Mouse (Mus musculus): ENCODE data around the gene Ric8b.

Ric8b gene

DNA sequence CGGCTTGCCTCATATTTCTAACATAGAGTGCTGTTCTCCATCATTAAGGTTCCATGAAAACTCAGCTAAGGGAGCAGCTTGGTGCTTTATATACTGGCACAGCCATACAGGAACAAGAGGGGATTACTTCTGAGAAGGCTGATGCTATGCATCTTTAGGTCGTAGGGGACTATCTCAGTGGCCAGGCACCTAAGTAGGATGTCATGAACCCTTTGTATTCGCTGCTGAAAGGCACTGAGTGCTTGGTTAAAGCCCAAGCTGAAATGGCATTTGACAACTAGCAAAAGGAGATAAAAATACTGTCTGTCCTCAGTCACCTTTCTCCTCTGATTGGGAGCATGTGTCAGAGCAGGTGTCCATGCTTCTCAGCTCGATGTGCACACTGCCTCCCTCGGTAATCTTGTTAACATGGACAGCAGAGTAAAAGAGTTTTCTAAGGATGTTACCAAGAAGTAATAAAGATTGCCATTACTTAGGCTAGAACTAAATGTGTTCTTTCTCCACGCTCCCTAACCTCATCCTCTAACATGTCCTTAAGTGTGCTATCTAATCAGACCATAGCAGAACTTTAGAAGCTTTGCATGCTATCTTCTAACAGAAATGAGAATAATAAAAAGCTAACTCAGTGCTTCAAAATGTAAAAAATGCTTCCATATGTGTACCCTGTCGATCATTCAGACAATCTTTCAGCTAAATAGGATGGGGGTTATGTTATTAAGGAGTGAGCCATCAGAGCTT, 89.3 kb downstream of the Ric8b start:
- no peak for DNase-seq (ENCODE audit: low spot score in 2 of 2)

- DNase-seq (ENCODE audit: low spot score in 2 of 2): no peak
These were observed 90.7 kb downstream of the Ric8b start for GRCm38 (mm10) chr10:85007861-85008840.

- no peak for DNase-seq (ENCODE audit: low spot score in 2 of 2)
These were observed 93.7 kb downstream of the Ric8b start for GRCm38 (mm10) chr10:85011066-85011465.

- no peak for DNase-seq (ENCODE audit: low spot score in 2 of 2)
These were observed 96.0 kb downstream of the Ric8b start for GRCm38 (mm10) chr10:85013464-85013863.

DNA sequence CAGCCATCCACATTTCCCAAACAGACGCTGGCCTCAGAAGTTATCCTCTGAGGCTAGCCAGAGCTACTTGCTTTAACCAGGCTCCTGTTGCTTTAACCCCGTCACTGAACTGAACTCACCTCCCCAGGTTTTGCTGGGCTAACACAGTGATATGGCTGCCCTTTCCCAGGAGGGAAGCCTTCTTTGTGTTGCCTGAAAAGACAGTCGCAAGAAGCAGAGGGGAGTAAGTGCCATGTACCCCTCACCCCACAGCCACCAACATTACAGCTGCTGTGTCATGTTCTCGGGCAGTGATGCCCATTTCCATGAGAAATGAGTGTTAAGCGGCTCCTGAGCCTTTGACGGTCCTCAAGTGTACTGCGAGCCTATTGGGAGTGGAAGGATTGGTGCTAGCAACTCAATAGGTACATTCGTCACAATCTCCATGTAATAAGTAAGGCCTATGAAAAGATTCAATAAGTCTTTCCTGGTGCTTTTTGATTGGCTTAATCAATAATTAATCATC, 96.6 kb downstream of the Ric8b start:
- no peak for DNase-seq (ENCODE audit: low spot score in 2 of 2)

GRCm38 (mm10) chr10:85014456-85014976, 97.1 kb downstream of the Ric8b start:
- no peak for DNase-seq (ENCODE audit: low spot score in 2 of 2)

DNA sequence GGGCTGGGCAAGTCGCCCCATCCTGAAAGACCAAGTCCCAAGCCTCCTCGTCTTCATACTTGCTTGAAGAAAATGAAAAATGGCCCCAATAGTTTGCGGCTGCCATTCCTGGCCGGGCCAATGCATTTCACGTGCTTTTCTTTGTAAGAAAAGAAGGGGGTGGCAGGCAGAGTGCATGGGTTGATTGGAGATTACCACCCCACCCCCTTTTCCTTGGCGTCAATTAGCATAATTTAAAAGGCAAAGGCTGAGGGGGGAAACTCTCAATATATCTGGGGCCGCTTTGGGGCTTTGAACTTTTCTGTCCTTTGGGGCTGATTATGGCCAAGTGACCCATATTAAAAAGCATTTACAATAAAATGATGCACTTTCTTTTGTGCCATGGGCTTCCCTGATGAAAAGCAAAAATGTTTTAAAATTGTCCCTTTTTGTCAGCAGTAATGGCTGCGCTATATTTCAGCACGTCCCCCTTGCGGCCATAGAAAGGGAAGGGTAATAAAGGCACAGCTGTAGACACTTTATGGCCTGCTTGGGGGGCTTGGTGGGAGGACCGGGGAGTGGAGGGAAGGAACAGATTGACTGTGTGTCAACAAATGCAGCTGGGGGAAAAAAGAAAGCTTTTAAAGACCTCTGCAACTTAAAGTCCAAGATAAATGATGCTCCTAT, 105.4 kb downstream of the Ric8b start:
- DNase-seq (ENCODE audit: low spot score in 2 of 2): no peak

GRCm38 (mm10) chr10:85023313-85023666, 105.9 kb downstream of the Ric8b start:
- no peak for DNase-seq (ENCODE audit: low spot score in 2 of 2)

DNA sequence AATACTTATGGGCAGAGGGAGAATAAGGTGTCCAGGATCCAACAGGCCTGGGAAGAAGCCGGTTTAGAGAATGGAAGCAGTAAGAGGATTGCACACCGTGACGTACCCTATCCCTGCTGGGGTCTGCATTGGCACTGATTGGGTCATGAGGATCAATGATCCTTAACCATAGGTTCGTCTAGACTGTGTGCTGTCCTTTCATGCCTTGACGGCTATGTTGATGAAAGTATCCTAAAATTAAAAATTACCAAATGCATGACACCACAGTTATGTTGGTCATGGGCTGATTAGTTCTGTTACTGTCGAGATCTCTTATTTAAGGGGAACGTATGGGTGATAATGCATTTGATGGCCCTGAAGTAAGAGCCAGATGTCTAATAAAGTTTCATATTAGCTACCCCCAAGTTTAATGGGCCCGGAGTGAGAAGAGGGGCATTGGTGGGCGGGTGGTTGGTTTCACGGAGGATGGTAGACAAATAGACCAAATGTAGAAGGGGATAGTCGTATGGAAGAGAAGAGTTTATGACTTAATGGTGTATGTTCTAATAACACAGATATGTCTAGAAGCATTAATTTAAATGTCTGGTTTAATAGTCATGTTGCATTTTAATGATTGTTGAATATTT, 108.5 kb downstream of the Ric8b start:
- DNase-seq (ENCODE audit: low spot score in 2 of 2): no peak

DNA sequence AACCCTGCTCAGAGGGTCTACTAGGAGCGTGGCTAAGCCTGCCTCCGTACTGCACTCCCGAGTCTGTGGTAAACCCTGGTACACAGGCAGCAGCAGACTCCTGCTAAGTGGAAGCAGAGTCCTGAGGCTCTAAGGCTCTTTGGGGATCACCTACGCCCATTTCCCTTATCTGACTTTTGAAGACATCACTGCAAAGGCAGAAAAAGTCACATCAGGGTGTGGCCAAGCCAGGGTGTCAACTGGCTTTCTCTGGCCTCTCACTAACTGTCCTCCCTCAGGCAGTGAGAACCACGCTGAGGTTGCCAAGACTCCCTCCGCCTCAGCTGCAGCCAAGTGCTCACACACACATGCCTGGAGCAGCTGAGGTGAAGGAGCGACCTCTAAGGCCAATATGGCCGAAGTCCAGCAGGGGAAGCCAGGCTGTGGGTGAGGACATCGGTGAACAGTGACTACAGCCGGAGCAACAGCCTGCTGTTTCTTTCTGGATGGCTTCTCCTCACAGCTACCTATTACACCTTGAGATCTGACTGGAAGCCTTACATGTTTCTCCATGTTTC, 110.3 kb downstream of the Ric8b start:
- DNase-seq (ENCODE audit: low spot score in 2 of 2): no peak

DNA sequence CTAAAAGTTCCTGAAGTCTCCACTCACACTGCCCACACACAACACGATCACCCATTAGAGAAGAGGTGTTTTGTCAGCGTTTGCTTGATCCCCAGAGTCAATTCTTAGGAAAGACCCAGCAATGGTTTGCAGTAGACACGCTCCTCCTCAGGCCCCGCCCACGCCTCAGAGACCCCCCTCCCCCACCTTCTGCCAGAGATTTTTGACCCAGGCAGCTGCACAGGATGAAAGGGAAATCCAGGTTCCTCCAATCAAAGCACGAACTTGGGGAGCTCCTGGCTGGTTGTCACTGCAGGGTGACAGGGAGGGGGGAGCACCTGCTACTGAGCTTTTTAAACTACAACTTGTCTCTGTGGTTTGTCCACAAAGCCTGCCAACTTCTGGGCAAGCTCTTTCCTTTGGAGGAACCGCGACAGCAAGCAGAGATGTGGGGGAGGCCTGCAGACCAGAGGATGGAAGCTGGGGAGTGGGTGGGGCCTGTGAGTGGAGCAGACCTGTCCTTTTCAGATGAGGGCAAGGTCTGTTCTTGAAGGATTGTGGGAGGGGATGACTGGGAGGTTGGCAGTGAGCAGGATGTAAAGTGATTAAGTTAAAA, 117.8 kb downstream of the Ric8b start:
- DNase-seq (ENCODE audit: low spot score in 2 of 2): no peak

DNA sequence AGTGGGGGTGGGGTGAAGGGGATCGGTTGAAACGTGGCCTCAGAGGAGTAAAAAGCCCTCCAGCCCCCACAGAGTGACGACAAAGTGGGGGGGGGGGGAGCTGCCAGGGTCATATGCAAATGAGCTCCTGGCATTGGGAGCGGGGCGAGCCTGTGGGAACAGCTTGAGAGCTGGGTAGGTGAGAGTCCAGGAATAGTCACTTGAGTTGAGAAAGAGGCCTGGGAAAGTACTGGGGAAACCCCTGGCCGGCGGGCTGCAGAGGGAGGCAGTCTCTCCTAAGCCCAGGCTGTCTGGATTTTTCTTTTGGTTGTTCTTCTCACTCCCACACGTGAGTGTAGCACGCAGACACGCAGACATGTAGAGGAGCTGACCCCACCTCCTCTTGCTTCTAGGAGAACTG, 120.7 kb downstream of the Ric8b start:
- DNase-seq (ENCODE audit: low spot score in 2 of 2): no peak

DNA sequence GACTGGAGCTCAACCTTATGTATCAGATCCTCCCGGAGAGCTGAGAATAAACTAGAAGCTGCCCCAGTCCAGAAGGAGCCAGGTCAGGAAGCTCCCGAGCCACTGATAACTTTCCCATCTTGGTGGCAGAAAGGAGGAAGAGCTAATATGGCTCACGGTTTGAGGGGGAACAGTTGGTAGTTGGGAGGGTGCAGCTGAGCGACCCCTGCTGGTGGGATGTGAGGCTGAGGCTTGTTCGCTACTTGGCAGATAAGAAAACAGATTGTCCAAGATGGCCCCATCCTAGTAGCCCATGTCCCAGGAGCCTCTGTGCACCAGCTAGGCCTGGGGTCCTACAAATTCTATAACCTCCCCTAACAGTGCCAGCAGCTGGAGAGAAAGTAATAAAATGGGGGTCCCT, 121.4 kb downstream of the Ric8b start:
- no peak for DNase-seq (ENCODE audit: low spot score in 2 of 2)

DNA sequence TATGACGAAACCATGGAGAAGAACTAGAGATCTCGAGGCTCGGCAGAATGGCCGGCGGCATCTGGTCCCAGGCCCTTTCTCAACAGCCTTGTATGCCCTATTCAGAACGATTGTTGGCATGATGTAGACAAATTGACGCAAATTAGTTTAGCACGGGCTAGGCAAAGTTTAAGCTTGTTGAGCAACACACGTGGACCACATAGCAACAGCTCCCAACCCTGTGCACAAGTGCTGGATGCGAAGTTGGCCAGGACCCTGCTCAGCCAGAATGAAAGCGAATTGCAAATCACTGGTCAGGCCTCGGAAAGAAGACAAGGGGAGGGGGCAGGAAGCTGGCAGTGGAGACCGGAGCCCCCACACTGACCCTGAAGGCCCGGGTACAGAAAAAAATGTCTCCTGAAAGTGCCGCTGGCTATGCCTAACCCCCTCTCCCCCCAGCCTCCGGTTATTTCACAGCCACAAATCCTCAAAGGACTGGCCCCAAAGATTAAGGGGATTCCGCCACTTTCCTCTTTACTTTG, 126.8 kb downstream of the Ric8b start:
- DNase-seq (ENCODE audit: low spot score in 2 of 2): no peak

GRCm38 (mm10) chr10:85044732-85045720, 127.6 kb downstream of the Ric8b start:
- DNase-seq (ENCODE audit: low spot score in 2 of 2): peak in 1 of 2 experiments; percentile 39

- no peak for DNase-seq (ENCODE audit: low spot score in 2 of 2)
These were observed 129.2 kb downstream of the Ric8b start for GRCm38 (mm10) chr10:85046585-85046984.

DNA sequence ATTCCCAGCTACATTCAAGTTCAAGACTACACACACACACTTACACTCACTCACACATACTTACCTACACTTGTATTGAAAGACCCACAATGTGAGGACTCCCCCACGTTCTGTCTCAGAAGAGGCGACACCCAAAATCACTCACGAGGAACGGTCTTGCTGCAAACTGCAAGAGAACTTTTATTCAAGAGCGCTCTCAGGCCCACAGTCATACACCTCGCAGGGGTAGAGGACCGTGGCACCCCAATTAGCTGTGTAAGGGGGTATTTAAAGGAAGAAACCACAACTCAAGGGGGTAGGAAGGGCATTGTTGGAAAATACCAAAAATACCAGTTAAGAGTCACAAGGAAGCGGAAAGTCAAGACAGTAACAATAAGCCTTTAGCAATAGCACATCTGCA, 130.6 kb downstream of the Ric8b start:
- no peak for DNase-seq (ENCODE audit: low spot score in 2 of 2)

GRCm38 (mm10) chr10:85050668-85051208, 133.3 kb downstream of the Ric8b start:
- no peak for DNase-seq (ENCODE audit: low spot score in 2 of 2)

DNA sequence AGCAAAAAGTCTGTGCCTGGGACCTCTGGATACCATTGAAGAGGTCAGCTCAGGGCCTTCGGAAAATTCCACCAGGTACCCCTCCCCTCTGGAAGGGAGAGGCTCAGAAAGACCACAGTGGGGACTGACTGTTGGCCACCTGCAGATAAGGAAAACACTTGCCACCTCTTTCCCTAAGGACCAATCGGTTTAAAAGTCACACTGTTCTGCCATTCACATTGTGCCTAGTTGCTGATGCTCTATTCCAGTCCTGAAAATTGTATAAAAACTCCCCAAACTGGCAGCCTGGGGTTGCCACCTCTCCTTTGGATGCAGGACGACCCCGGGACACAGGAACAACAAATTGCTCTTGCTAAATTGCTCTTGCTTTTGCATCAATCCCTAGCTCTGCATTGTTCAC, 135.0 kb downstream of the Ric8b start:
- no peak for DNase-seq (ENCODE audit: low spot score in 2 of 2)

Data from urinary bladder, postnatal 4 days (tissue).